Mouse (Mus musculus) erythroblast, embryonic 14.5 days (primary cell): Measurements from ENCODE around the gene Ropn1l.

Experiments
- GATA1 ChIP-seq: IDR thresholded peaks from 2 replicates; pipeline ENCODE4 v1.6.1; 2012; ENCODE audit warnings: low read length, inconsistent platforms, mixed read lengths
- TAL1 ChIP-seq: IDR thresholded peaks from 3 replicates; pipeline ENCODE4 v1.6.1; 2012; ENCODE audit warnings: low read length, inconsistent platforms, mixed read lengths

DNA sequence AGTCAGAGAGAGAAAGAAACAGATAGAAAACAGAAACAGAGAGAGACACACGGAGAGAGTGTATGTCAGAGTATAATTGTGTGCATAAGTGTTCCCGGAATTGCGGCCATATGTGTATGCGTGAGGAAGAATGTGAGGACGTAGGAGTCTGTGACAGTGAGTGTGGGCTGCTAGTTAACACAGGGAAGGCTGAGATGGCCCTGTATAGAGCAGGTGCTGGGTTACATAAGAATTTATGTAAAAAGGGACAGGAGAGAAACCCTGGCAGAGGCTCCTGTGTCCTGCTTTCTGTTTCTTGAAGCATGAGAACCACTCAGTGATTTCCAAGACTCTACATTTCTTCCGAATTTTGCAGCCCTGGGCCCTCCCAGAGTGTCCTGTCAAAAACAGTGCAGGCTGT, 60.1 kb downstream of the Ropn1l start:
- no peak for TF ChIP-seq GATA1
- no peak for TF ChIP-seq TAL1
